Mouse (Mus musculus): ENCODE measurements at regions not wholly inside any gene's neighbourhood (a gene's known extent, or its start where the extent isn't known, plus 50 kb on each side); places are given as distances from the start of the nearest gene placed in this dataset.

GRCm38 (mm10) chr6:94413987-94414360 lies 86.2 kb upstream of the Slc25a26 start:
- no peaks in the 10 kb centered on the region for H3K27me3 ChIP-seq (replicated peaks)
- no peaks in the 10 kb centered on the region for H3K36me3 ChIP-seq (replicated peaks in 1 of 2; ENCODE audit: control insufficient read depth in 1 of 2, insufficient read depth in 1 of 2, low read length in 1 of 2)
- no peaks in the 10 kb centered on the region for H3K79me2 ChIP-seq (replicated peaks; ENCODE audit: control insufficient read depth, extremely low read depth, insufficient read depth, poor library complexity, severe bottlenecking)
- in situ Hi-C loops (cut with MboI; ENCODE audit: low pct_ligation_motif_present, low pct_unique_long_range_greater_than_20kb, low sequenced_read_pairs) (no loop called here), dilution Hi-C loops (cut with MboI; ENCODE audit: extremely low pct_ligation_motif_present, extremely low pct_unique_long_range_greater_than_20kb, low sequenced_read_pairs) (no loop called here)
- DNase-seq (ENCODE audit: extremely low read depth), result no peak
- no peaks in the 10 kb centered on the region for H3K4me1 ChIP-seq (ENCODE audit: control insufficient read depth in 1 of 2, insufficient read depth in 2 of 2)
- no peak overlapping the region for H3K4me2 ChIP-seq (ENCODE audit: insufficient read depth, low read depth, poor library complexity, severe bottlenecking)
- no peak overlapping the region for H3K27ac ChIP-seq (ENCODE audit: insufficient read depth, low read depth)
- H3K9ac ChIP-seq (ENCODE audit: insufficient read depth, low read depth), result no peak overlapping the region
- H3K9me3 ChIP-seq (replicated peaks; ENCODE audit: low read length), result peaks cover 68% of the 10 kb centered on the region
- no peak for TF ChIP-seq JUN (IDR thresholded peaks at IDR 0.05; ENCODE audit: insufficient read depth, low read depth, low read length)
- TF ChIP-seq PAX5 (IDR thresholded peaks at IDR 0.05; ENCODE audit: low read length), result no peak
- no peak for TF ChIP-seq ELF1 (IDR thresholded peaks at IDR 0.05; ENCODE audit: low read depth, low read length)
- TF ChIP-seq GABPA (IDR thresholded peaks at IDR 0.05; ENCODE audit: insufficient replicate concordance, low read depth, low read length), result no peak
- no peak for TF ChIP-seq MAFK (IDR thresholded peaks at IDR 0.05; ENCODE audit: insufficient replicate concordance, low read length)
- H3K4me3 ChIP-seq (replicated peaks in 1 of 3; ENCODE audit: low read depth in 2 of 3, low read length in 2 of 3, poor library complexity in 1 of 3), result no peak overlapping the region

- in situ Hi-C loops (cut with MboI; ENCODE audit: low pct_ligation_motif_present, low pct_unique_long_range_greater_than_20kb, low sequenced_read_pairs) (no loop called here), dilution Hi-C loops (cut with MboI; ENCODE audit: extremely low pct_ligation_motif_present, extremely low pct_unique_long_range_greater_than_20kb, low sequenced_read_pairs) (no loop called here)
- no peaks in the 10 kb centered on the region for H3K27me3 ChIP-seq (replicated peaks)
- no peak overlapping the region for H3K4me2 ChIP-seq (ENCODE audit: insufficient read depth, low read depth, poor library complexity, severe bottlenecking)
- DNase-seq (ENCODE audit: extremely low read depth), result no peak
- H3K4me1 ChIP-seq (ENCODE audit: control insufficient read depth in 1 of 2, insufficient read depth in 2 of 2), result no peaks in the 10 kb centered on the region
- H3K9me3 ChIP-seq (replicated peaks; ENCODE audit: low read length), result peaks cover 64% of the 10 kb centered on the region
- TF ChIP-seq USF2 (conservative IDR thresholded peaks at IDR 0.05; ENCODE audit: low read depth, low read length) (no peak), MAFK (IDR thresholded peaks at IDR 0.05; ENCODE audit: insufficient replicate concordance, low read length) (no peak), TBP (conservative IDR thresholded peaks at IDR 0.05; ENCODE audit: low read depth, low read length) (no peak), SIN3A (IDR thresholded peaks at IDR 0.05; ENCODE audit: low read length) (no peak), HCFC1 (IDR thresholded peaks at IDR 0.05; ENCODE audit: low read depth, low read length) (no peak), MAX (IDR thresholded peaks at IDR 0.05; ENCODE audit: low read length) (no peak), CHD1 (IDR thresholded peaks at IDR 0.05; ENCODE audit: low read depth, low read length) (no peak), TCF12 (IDR thresholded peaks at IDR 0.05; ENCODE audit: low read depth, low read length) (no peak), MAZ (IDR thresholded peaks at IDR 0.05; ENCODE audit: low read depth, low read length) (no peak), USF1 (IDR thresholded peaks at IDR 0.05; ENCODE audit: low read depth, low read length) (no peak), E2F4 (IDR thresholded peaks at IDR 0.05; ENCODE audit: insufficient replicate concordance, low read depth, low read length) (no peak), ETS1 (conservative IDR thresholded peaks at IDR 0.05; ENCODE audit: low read depth, low read length) (no peak), ZNF384 (IDR thresholded peaks at IDR 0.05; ENCODE audit: low read depth, low read length) (no peak)
- no peaks in the 10 kb centered on the region for H3K36me3 ChIP-seq (replicated peaks in 1 of 2; ENCODE audit: control insufficient read depth in 1 of 2, insufficient read depth in 1 of 2, low read length in 1 of 2)
- no peak overlapping the region for H3K4me3 ChIP-seq (replicated peaks in 1 of 3; ENCODE audit: low read depth in 2 of 3, low read length in 2 of 3, poor library complexity in 1 of 3)
- H3K27ac ChIP-seq (ENCODE audit: insufficient read depth, low read depth), result no peak overlapping the region
- no peak overlapping the region for H3K9ac ChIP-seq (ENCODE audit: insufficient read depth, low read depth)
- no peaks in the 10 kb centered on the region for H3K79me2 ChIP-seq (replicated peaks; ENCODE audit: control insufficient read depth, extremely low read depth, insufficient read depth, poor library complexity, severe bottlenecking)
These were observed 86.7 kb upstream of the Slc25a26 start for GRCm38 (mm10) chr6:94413297-94413986.

Data from CH12.LX (cell line).